Mouse (Mus musculus) left cerebral cortex, adult 2 months (tissue): Measurements from ENCODE around the gene Celf5. TPM values are rescaled to one million over a fixed set of nuclear protein-coding genes. Genes with fewer than 3 reads are reported as not detected.

ENCODE experiments used
- DNase-seq, 2 experiments: peaks; one replicate each; pipeline ENCODE4 v3.0.0; 2021 to 2022; ENCODE audit warnings: low spot score in 2 of 2, mixed read lengths in 1 of 2; ENCODE audit errors: extremely low spot score in 1 of 2
- H3K27ac ChIP-seq: fragments of 200-600 bp; 2 replicates; pipeline ENCODE4 v1.8.1; 2022
- H3K4me3 ChIP-seq: fragments of 200-600 bp; 2 replicates; pipeline ENCODE4 v1.8.1; 2022
- CTCF ChIP-seq: fragments of 200-600 bp; IDR thresholded peaks from 2 replicates; pipeline ENCODE4 v1.8.1; 2022; ENCODE audit warnings: antibody characterized with exemption, mild to moderate bottlenecking, moderate library complexity
- intact Hi-C: fragments of 180-260 bp; cut with DNase I; formaldehyde crosslinking; loops from one replicate; pipeline ENCODE4 v1.15.1; 2025
- total RNA-seq, 2 experiments: library from RNA; stranded (reverse); gene quantifications; 2 replicates each; pipeline ENCODE4 v1.2.3; 2021

The Celf5 gene
- total RNA-seq, 2 experiments from 2014 or later = 284 to 288 TPM

DNA sequence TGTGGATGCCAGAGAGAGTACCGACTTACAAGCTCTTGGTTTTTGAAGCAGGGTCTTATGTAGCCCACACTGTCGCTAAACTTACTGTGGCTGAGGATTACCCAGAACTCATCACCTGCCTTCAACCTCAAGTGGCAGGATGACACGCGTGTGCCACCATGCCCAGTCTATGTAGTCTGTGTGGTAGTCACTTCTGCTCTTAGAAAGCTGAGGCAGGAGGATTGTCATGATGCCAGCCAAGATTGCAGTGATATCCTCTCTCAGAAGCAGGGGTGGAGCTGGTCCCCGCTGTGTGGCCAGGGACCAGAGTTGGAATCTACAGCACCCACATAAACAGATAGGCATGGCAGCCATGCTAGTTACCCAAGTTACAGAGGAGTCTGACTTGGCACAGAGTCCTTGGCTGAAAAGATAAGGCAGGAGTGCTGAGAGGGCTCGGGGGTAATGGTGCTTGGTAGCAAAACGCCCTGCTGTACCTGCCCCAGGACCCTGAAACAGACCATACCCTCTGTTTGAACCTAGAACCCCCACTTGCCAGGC lies 3.0 kb upstream of the Celf5 start:
- H3K4me3 ChIP-seq = no peak overlapping the region

DNA sequence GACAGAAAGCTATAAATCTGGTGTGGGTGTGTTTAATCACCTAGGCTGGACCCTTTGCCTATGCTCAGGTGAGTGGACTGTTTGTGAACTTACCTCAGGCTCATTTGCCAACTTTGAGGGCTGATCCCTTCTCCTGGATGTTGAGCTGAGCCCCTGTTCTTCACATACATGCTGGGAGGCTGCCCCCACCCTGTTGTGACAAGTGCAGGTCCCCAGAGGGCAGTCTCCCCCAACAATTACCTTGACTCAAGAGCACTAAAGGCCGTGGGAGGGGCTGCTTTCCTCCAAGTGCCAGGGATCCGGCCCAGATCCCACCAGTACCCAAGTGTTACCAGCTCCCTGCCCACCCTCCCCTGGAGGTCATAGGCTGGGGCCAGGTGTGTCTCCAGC lies 2.5 kb upstream of the Celf5 start:
- DNase-seq = no peak
- Histone ChIP-seq H3K4me3 (no peak overlapping the region), H3K27ac (peak overlapping the region; percentile 69; the same call in 1 of the 2 replicates)
- TF ChIP-seq CTCF = peak; percentile 12; the same call in 1 of the 2 replicates
- intact Hi-C loops = no loop called here

More for the DNA sequence above, 3.0 kb upstream of the Celf5 start:
- TF ChIP-seq CTCF = no peak
- DNase-seq = no peak
- no peak overlapping the region for H3K27ac ChIP-seq
- intact Hi-C loops = no loop called here

DNA sequence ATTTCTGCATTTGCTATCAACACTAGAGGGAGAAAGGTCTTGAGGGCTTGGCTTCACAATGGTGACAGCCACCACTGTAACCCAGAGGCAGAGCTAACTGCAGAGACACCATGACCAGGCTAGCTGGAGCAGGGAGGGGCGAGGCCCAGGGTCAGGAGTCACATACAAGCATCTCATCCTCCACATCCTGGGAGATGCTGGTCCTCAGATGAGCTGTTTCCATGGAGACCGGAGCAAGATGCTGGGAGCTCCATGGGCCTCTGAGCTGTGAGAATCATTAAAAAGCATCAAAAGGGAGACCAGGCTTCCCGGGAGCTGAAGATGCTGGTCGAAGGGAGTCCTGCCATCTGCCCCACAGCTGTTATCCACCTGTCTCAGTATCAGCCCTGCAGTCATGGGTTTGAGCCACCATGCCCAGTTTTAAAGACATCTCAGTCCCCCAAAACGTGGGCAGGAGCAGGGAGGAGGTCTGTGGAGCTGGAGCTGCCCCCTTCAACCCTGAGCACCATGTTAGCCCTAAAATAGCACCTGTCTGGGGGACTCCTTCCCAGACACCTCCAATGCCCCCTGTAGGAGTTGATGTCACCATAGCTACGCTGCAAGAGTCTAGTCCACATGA lies 2.0 kb upstream of the Celf5 start:
- no peak for DNase-seq
- Histone ChIP-seq H3K27ac (peak overlapping the region; percentile 69), H3K4me3 (no peak overlapping the region)
- TF ChIP-seq CTCF = no peak
- intact Hi-C loops = no loop called here

DNA sequence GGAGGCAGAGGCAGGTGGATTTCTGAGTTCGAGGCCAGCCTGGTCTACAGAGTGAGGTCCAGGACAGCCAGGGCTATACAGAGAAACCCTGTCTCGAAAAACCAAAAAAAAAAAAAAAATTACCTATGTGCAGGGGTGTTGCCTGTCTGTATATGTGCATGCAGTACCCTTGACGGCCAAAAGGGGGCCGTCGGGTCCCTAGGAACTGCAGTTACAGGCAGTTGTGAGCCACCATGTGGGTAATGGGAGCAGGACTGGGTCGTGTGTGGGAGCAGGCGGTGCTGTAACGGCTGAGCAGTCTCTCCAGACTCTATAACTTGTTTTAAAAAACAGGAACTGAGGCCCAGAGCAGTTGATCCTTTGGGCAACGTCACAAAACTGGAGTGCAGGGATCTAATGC lies 1.5 kb upstream of the Celf5 start:
- peak; percentile 56 for TF ChIP-seq CTCF
- Histone ChIP-seq H3K4me3 (no peak overlapping the region), H3K27ac (peak overlapping the region; percentile 69; the same call in 1 of the 2 replicates)
- intact Hi-C loops = no loop called here
- peak; percentile 63 to 65 for DNase-seq

DNA sequence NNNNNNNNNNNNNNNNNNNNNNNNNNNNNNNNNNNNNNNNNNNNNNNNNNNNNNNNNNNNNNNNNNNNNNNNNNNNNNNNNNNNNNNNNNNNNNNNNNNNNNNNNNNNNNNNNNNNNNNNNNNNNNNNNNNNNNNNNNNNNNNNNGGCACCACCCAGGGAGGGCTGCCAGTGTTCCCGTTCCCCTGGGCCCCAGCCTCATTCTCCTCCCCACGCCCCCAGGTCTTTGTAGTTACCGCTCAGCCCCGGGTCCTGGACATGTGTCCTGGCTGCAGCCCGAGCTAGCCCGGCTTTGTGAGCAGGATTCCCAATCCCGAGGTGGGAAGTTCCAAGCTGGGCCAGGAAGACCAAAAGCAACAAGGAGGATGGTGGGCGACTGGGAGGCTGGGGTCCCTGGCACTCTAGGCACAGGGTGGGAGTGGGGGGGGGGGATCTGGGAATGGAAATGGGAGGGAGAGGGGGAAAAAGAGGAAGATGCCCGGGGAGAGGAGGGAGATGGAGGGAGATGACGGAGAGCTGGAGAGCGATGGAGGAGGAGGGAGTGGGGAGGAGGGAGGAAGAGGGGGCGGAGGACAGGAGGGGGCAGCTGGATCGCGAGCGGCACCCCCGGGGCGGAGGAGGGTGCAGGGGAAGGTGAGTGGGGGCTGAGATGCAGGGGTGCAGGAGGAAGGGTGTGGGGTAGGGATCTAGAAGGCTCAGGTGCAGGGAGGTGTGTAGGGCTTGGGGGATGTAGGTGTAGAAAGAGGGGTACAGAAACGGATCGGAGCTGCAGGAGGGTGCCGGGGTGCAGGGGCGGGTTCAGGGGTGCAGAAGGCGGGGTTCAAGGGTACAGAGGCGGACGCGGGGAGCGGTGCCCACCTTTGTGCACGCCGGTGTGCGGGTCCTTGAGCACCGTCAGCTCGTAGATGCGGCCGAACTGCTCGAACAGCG lies 640 bp downstream of the Celf5 start:
- peak overlapping the region; percentile 98 for H3K27ac ChIP-seq
- no peak for DNase-seq
- no peak for TF ChIP-seq CTCF
- peak overlapping the region; percentile 82 for H3K4me3 ChIP-seq
- intact Hi-C loops = no loop called here

DNA sequence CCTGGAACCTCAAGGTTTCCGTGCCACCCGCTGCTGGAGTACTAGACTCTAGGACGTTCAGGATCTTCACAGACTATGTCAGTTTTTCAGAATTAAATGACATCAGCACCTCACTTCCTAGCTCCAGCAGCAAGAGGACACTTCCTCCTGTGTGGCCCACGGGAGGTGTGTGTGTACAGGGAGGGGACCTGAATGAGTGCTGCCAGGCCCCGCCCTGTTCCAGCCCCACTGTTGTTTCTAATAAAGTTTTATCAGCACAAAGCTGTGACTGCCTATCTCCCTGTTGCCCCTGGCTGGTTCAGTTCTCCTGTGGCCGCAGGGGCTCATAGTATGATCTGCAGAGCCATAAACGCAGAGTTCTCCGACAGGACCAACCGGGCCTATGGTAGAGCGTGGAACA lies 8.0 kb downstream of the Celf5 start:
- TF ChIP-seq CTCF = no peak
- no peak for DNase-seq
- intact Hi-C loops = no loop called here
- peak overlapping the region; percentile 90 for H3K27ac ChIP-seq
- no peak overlapping the region for H3K4me3 ChIP-seq

DNA sequence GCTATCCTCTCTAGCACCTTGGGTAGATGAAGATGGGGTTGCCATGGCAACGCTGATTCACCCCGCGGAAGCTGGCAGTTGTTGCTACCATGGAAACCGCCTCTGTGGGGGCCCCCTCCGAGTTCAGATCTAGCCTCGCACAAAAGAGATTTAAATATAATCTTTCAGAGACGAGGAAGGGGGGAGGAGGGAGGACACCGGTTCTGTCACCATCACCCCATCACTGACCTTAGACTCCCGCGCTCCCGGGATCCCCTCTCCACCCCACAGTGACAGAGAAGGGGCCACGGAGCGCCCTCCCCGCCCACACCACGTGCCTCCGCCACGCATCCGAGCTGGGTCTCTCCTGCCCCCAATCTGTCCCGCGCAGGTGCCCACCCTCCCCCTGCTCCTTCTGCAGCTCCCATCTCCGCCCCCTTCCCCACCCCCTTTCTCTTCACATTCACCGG lies 9.5 kb downstream of the Celf5 start:
- no peak for TF ChIP-seq CTCF
- DNase-seq = peak; percentile 84 to 91
- peak overlapping the region; percentile 90 for H3K27ac ChIP-seq
- intact Hi-C loops = no loop called here
- peak overlapping the region; percentile 41 for H3K4me3 ChIP-seq

DNA sequence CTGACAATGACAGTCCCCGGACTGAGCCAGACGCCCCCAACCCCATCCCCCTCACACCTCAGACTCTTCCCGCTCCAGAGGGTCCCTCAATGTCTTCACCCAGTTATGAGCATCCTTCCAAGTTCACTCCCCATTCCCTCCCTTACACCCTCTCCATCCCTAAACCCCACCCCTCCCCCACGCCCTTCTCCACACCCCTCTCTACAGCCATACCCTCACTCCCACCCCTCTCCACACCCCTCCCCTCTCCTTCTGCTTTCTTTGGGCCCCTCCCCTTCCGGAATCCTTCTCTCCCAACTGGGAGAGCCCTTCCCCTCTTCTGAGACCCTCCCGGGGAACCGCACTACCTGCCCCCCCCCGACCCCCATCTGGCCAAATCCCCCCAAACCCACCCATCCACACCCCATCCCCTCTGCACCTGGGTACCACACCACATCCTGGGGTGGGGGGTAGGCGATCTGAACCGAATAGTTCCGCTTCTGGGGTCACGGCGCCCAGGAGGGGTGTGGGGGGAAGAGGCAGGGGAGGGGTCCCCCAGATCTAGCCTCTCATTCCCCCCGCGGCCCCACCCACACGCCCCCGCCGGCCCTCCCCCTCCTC lies 10.0 kb downstream of the Celf5 start:
- intact Hi-C loops = no loop called here
- Histone ChIP-seq H3K27ac (peak overlapping the region; percentile 90), H3K4me3 (peak overlapping the region; percentile 41)
- no peak for DNase-seq
- no peak for TF ChIP-seq CTCF

DNA sequence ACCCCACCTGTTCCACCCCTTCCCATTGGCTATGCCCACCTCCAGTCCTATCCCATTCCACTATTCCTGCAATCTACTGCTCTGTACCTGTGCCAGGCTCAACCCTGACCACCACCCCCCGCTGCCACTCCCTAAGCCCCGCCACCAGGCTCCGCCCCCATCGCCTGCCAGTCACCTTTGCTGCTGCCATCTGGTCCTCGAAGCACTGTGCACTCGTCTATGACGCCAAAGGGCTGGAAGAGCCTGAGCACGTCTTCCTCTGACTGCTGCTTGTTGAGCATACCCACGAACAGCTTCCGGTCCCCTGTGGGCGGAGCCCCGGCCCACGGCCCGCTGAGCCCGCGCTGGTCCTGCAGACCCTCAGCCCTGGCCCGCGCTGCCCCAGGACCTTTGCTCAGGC lies 12.1 kb downstream of the Celf5 start:
- no peak overlapping the region for H3K4me3 ChIP-seq
- peak in 1 of 2 experiments; percentile 60 for DNase-seq
- peak overlapping the region; percentile 90 for H3K27ac ChIP-seq
- TF ChIP-seq CTCF = no peak
- intact Hi-C loops = no loop called here

DNA sequence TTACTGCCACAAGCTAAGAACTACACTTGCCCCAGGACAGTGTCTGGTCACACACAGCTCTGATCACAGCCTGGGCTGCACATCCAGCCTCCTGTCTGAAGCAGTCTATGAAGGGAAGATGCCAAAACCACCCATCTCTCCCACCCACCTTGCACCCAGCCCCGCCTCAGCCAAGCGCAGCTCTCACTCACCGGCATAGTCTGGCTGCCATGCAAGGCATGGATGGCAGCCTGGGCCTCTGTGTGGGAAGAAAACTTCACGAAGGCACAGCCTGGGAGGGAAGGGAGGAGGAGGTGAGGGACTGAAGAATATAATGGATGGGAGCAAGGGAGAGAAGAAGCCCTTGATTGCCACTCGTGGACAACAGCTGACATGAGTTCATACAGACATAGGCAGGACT lies 13.3 kb downstream of the Celf5 start:
- Histone ChIP-seq H3K27ac (peak overlapping the region; percentile 90), H3K4me3 (no peak overlapping the region)
- intact Hi-C loops = no loop called here
- DNase-seq = peak; percentile 72 to 78
- TF ChIP-seq CTCF = no peak

DNA sequence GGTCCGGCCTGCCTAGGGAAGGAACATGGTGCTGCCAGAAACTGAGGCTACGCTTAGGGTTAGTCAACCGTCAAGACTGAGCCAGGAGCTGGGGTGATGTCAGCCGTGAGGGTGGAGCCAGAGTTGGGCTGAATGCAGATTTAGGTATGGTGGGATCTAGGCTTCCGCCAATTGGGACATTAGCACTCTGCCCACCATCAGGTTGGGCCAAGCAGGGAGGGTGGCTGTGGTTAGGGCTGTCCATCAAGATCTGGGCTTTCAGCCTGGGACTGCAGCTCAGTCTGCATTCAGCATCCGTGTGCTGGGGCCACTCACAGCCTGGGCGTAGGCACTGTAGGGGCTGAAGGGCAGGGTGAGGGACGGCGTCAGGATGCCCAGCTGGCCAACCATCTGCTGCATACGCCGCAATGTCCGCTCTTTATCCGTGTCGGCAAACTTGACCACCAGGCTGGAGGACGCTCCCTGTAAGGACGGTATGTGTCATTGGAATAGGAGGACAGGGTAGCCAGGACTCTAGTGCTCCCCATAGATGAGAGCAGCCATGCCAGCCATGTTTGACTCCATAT lies 14.8 kb downstream of the Celf5 start:
- Histone ChIP-seq H3K27ac (peak overlapping the region; percentile 9; the same call in 1 of the 2 replicates), H3K4me3 (no peak overlapping the region)
- no peak for DNase-seq

More for the DNA sequence above, 14.8 kb downstream of the Celf5 start:
- intact Hi-C loops = no loop called here
- no peak for TF ChIP-seq CTCF
